In the genomic region with DNA sequence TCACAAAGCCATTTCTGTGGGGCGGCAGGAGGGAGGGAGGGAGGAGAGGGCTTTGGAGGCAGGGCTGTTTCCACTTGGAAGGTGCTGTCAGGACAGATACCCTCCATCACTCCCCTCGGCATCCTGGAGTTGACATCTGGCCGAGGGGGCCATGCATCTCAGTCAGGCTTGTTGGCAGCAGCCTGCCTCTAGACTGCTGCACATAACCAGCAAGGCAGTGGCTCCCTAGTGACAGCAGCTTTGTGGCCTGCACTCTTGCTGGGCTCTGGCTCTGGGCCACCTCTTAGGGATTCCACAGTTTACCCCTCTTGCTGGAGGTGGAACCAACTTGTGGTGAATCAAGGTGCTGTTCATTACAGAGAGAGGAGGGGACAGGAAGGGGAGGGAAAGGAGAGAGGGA, we compare ENCODE assay signal across 19 mouse cellular contexts. TPM values are rescaled to one million over a fixed set of nuclear protein-coding genes. Genes with fewer than 3 reads are reported as not detected.
DNase-seq lines count a peak whose midpoint lies in the region; ATAC-seq and TF ChIP-seq lines count a peak whose summit lies in the region.
"Had no signal": no experiment of that assay in that cellular context is flagged by ENCODE, and none has a peak within 500 bp of the region (broad histone marks: within the 10 kb centered on the region; RNA-seq: fewer than 3 reads in every experiment).

No protein-coding gene starts in this region.

- H3K36me3 ChIP-seq in embryonic facial prominence, embryonic 14.5 days (ENCODE audit: control insufficient read depth, insufficient read depth, low read length) = no peaks in the 10 kb centered on the region
- H3K36me3 ChIP-seq in embryonic facial prominence, embryonic 10.5 days (replicated peaks) = no peaks in the 10 kb centered on the region
- H3K36me3 ChIP-seq in lung, embryonic 14.5 days (ENCODE audit: insufficient read depth) = no peaks in the 10 kb centered on the region
- H3K36me3 ChIP-seq in limb, embryonic 15.5 days = no peaks in the 10 kb centered on the region
- H3K36me3 ChIP-seq: embryonic facial prominence, embryonic 12.5 days; heart, embryonic 10.5 days; liver, embryonic 13.5 days; neural tube, embryonic 12.5 days had no signal

- WGBS in embryonic facial prominence, embryonic 14.5 days = 17% methylated on average over 3 of the region's 3 CpGs
- 36% methylated on average over 3 of the region's 3 CpGs for WGBS in embryonic facial prominence, embryonic 10.5 days
- WGBS in lung, embryonic 14.5 days = 14% methylated on average over 3 of the region's 3 CpGs
- 16% methylated on average over 3 of the region's 3 CpGs for WGBS in limb, embryonic 15.5 days

- intact Hi-C loops in gastrocnemius, postnatal 36 days (cut with DNase I) = no loop called here

- H3K4me2 ChIP-seq in embryonic facial prominence, embryonic 14.5 days (ENCODE audit: low read depth, low read length) = no peak overlapping the region
- H3K4me2 ChIP-seq in lung, embryonic 14.5 days = no peak overlapping the region
- no peak overlapping the region for H3K4me2 ChIP-seq in limb, embryonic 15.5 days
- H3K4me2 ChIP-seq: embryonic facial prominence, embryonic 12.5 days; liver, embryonic 13.5 days; neural tube, embryonic 12.5 days had no signal

- no peaks in the 10 kb centered on the region for H3K9me3 ChIP-seq in embryonic facial prominence, embryonic 14.5 days (ENCODE audit: control insufficient read depth, low read length)
- H3K9me3 ChIP-seq in embryonic facial prominence, embryonic 10.5 days = no peaks in the 10 kb centered on the region
- no peaks in the 10 kb centered on the region for H3K9me3 ChIP-seq in lung, embryonic 14.5 days (ENCODE audit: low read depth, low read length)
- no peaks in the 10 kb centered on the region for H3K9me3 ChIP-seq in limb, embryonic 15.5 days
- H3K9me3 ChIP-seq: embryonic facial prominence, embryonic 12.5 days; heart, embryonic 10.5 days; liver, embryonic 13.5 days; neural tube, embryonic 12.5 days had no signal

- DNase-seq in embryonic facial prominence, embryonic 14.5 days (ENCODE audit: low spot score) = peak; percentile 70
- no peak for DNase-seq in embryonic facial prominence, embryonic 10.5 days (ENCODE audit: low spot score)
- DNase-seq in lung, embryonic 14.5 days = peak; percentile 39
- DNase-seq in lung, postnatal 25 days (ENCODE audit: low spot score) = no peak
- peak; percentile 70 for DNase-seq in retina, embryonic 14.5 days (ENCODE audit: low spot score)
- DNase-seq in gastrocnemius, adult 8-10 months (ENCODE audit: low spot score in 2 of 2) = no peak
- no peak for DNase-seq in gastrocnemius, postnatal 36 days
- DNase-seq: kidney, postnatal 4 days; liver, embryonic 13.5 days; right cerebral cortex, postnatal 25 days; thymus, postnatal 36 days had no signal

- TF ChIP-seq CTCF in lung, embryonic 14.5 days (IDR thresholded peaks at IDR 0.05; ENCODE audit: low read depth) = no peak

- H3K27ac ChIP-seq in embryonic facial prominence, embryonic 14.5 days (replicated peaks; ENCODE audit: low read depth, low read length) = no peak overlapping the region
- H3K27ac ChIP-seq in embryonic facial prominence, embryonic 10.5 days (replicated peaks) = no peak overlapping the region
- H3K27ac ChIP-seq in lung, embryonic 14.5 days (ENCODE audit: low read depth) = no peak overlapping the region
- 0 out of 2 replicates have a peak overlapping the region, but pooled peaks have one; percentile 12 for H3K27ac ChIP-seq in limb, embryonic 15.5 days
- H3K27ac ChIP-seq: embryonic facial prominence, embryonic 12.5 days; heart, embryonic 10.5 days; left cerebral cortex, adult 2 months; liver, embryonic 13.5 days; macrophage; neural tube, embryonic 12.5 days had no signal

- no peak overlapping the region for H3K4me3 ChIP-seq in embryonic facial prominence, embryonic 14.5 days (ENCODE audit: low read depth, low read length)
- H3K4me3 ChIP-seq in embryonic facial prominence, embryonic 10.5 days = no peak overlapping the region
- no peak overlapping the region for H3K4me3 ChIP-seq in lung, embryonic 14.5 days (ENCODE audit: low read depth, low read length)
- no peak overlapping the region for H3K4me3 ChIP-seq in limb, embryonic 15.5 days
- H3K4me3 ChIP-seq: embryonic facial prominence, embryonic 12.5 days; heart, embryonic 10.5 days; left cerebral cortex, adult 2 months; liver, embryonic 13.5 days; neural tube, embryonic 12.5 days had no signal

- H3K9ac ChIP-seq in embryonic facial prominence, embryonic 14.5 days (ENCODE audit: low read depth, low read length) = no peak overlapping the region
- H3K9ac ChIP-seq in lung, embryonic 14.5 days = no peak overlapping the region
- no peak overlapping the region for H3K9ac ChIP-seq in limb, embryonic 15.5 days
- H3K9ac ChIP-seq: embryonic facial prominence, embryonic 12.5 days; liver, embryonic 13.5 days; neural tube, embryonic 12.5 days had no signal

- H3K4me1 ChIP-seq in embryonic facial prominence, embryonic 14.5 days (ENCODE audit: control insufficient read depth, insufficient read depth, low read length) = peaks cover 25% of the 10 kb centered on the region
- H3K4me1 ChIP-seq in embryonic facial prominence, embryonic 10.5 days = peaks cover 40% of the 10 kb centered on the region
- peaks cover 27% of the 10 kb centered on the region for H3K4me1 ChIP-seq in lung, embryonic 14.5 days (ENCODE audit: insufficient read depth)
- peaks cover 50% of the 10 kb centered on the region for H3K4me1 ChIP-seq in limb, embryonic 15.5 days
- H3K4me1 ChIP-seq: liver, embryonic 13.5 days had no signal

- peak; percentile 53; the same call in 1 of the 2 replicates for ATAC-seq in embryonic facial prominence, embryonic 14.5 days (ENCODE audit: low read depth)
- ATAC-seq in lung, embryonic 14.5 days (ENCODE audit: insufficient read depth) = no peak
- ATAC-seq in limb, embryonic 15.5 days (ENCODE audit: insufficient number of reproducible peaks, low FRiP score, low TSS enrichment, low read depth) = no peak

- no peaks in the 10 kb centered on the region for H3K27me3 ChIP-seq in embryonic facial prominence, embryonic 14.5 days (replicated peaks; ENCODE audit: control insufficient read depth, insufficient read depth, low read length)
- H3K27me3 ChIP-seq in embryonic facial prominence, embryonic 10.5 days (replicated peaks; ENCODE audit: low read depth, poor library complexity, severe bottlenecking) = no peaks in the 10 kb centered on the region
- H3K27me3 ChIP-seq in lung, embryonic 14.5 days (ENCODE audit: insufficient read depth, low read length) = no peaks in the 10 kb centered on the region
- no peaks in the 10 kb centered on the region; the same call in none of the 2 replicates for H3K27me3 ChIP-seq in limb, embryonic 15.5 days
- H3K27me3 ChIP-seq: embryonic facial prominence, embryonic 12.5 days; liver, embryonic 13.5 days; neural tube, embryonic 12.5 days had no signal

RNA-seq across cellular contexts. Expression of a gene that starts 26.6 kb away (rescaled TPM):
- 0.82 and 1.2 TPM in 2 replicates for polyA plus RNA-seq in embryonic facial prominence, embryonic 14.5 days (2014; fragmentation: Nextera tagmentation; extraction: Ambion mirVana)
- polyA plus RNA-seq in embryonic facial prominence, embryonic 10.5 days (2016; fragmentation: Nextera tagmentation; extraction: Ambion mirVana) = 0.63 and 0.75 TPM in 2 replicates
- 0.30 and 0.32 TPM in 2 replicates for polyA plus RNA-seq in lung, embryonic 14.5 days (2014; fragmentation: Nextera tagmentation; extraction: Ambion mirVana)
- polyA plus RNA-seq in limb, embryonic 15.5 days (2015; fragmentation: Nextera tagmentation; extraction: Ambion mirVana) = 0.97 and 1.4 TPM in 2 replicates
- under 1 TPM in 3 of 4 experiments, not detected in 1; 0.04 to 0.19 (median 0.05) TPM for total RNA-seq in gastrocnemius, adult 8-10 months (2022)
- under 1 TPM in 1 of 2 experiments, not detected in 1; 0.05 TPM for total RNA-seq in gastrocnemius, postnatal 36 days (2021)
- total RNA-seq: MEL had no signal
- polyA plus RNA-seq: C2C12, macrophage had no signal

Comparison
In these comparisons a context has a peak if more than half of its experiments do, and no peak if none do; other contexts are left out.
1. DNase-seq: peak in embryonic facial prominence, embryonic 14.5 days (single experiment), lung, embryonic 14.5 days (single experiment) and retina, embryonic 14.5 days (single experiment); none in embryonic facial prominence, embryonic 10.5 days (single experiment), lung, postnatal 25 days (single experiment), gastrocnemius, adult 8-10 months (0 of 2) and gastrocnemius, postnatal 36 days (0 of 2).